Mouse (Mus musculus): ENCODE results near the gene Lgi4. TPM values are rescaled to one million over a fixed set of nuclear protein-coding genes. Genes with fewer than 3 reads are reported as not detected.

Gene Lgi4
- polyA plus RNA-seq, 1 experiment from 2014 or later, result 0.34 TPM

- H3K4me1 ChIP-seq, result peaks cover 70% of the 10 kb centered on the region
- peak overlapping the region; percentile 29; the same call in 1 of the 2 replicates for H3K9ac ChIP-seq
- WGBS, result 1% methylated on average over 34 of the region's 34 CpGs
- H3K36me3 ChIP-seq, result no peaks in the 10 kb centered on the region
- H3K4me3 ChIP-seq (replicated peaks), result peak overlapping the region; percentile 32
- H3K27ac ChIP-seq, result 0 out of 2 replicates have a peak overlapping the region, but pooled peaks have one; percentile 32
- H3K9me3 ChIP-seq (replicated peaks), result no peaks in the 10 kb centered on the region
- ATAC-seq (replicated peaks; ENCODE audit: low FRiP score), result peak; percentile 52
- peaks cover 60% of the 10 kb centered on the region for H3K27me3 ChIP-seq
- H3K4me2 ChIP-seq, result peak overlapping the region; percentile 59
Measured at GRCm38 (mm10) chr7:31052636-31053434, 6.3 kb upstream of the Lgi4 start.

- no peak overlapping the region for H3K27ac ChIP-seq
- no peak overlapping the region for H3K4me3 ChIP-seq (replicated peaks)
- no peak for ATAC-seq (replicated peaks; ENCODE audit: low FRiP score)
- H3K36me3 ChIP-seq, result no peaks in the 10 kb centered on the region
- 31% methylated on average over 10 of the region's 10 CpGs for WGBS
- peaks cover 54% of the 10 kb centered on the region for H3K27me3 ChIP-seq
- peak overlapping the region; percentile 52; the same call in 1 of the 2 replicates for H3K4me2 ChIP-seq
- no peaks in the 10 kb centered on the region for H3K9me3 ChIP-seq (replicated peaks)
- no peak overlapping the region for H3K9ac ChIP-seq
- H3K4me1 ChIP-seq, result peaks cover 70% of the 10 kb centered on the region
Measured at GRCm38 (mm10) chr7:31053882-31054447, 5.2 kb upstream of the Lgi4 start.

- Histone ChIP-seq H3K36me3 (no peaks in the 10 kb centered on the region), H3K4me2 (peak overlapping the region; percentile 52), H3K27me3 (peaks cover 46% of the 10 kb centered on the region), H3K4me1 (peaks cover 69% of the 10 kb centered on the region), H3K9ac (no peak overlapping the region), H3K4me3 (replicated peaks) (peak overlapping the region; percentile 31), H3K9me3 (replicated peaks) (no peaks in the 10 kb centered on the region), H3K27ac (peak overlapping the region; percentile 68)
- ATAC-seq (replicated peaks; ENCODE audit: low FRiP score), result no peak
- 34% methylated on average over 11 of the region's 11 CpGs for WGBS
Measured at GRCm38 (mm10) chr7:31054661-31055320, 4.4 kb upstream of the Lgi4 start.

- Histone ChIP-seq H3K36me3 (no peaks in the 10 kb centered on the region), H3K4me2 (peak overlapping the region; percentile 52), H3K27me3 (peaks cover 40% of the 10 kb centered on the region), H3K9ac (0 out of 2 replicates have a peak overlapping the region, but pooled peaks have one; percentile 17), H3K4me1 (peaks cover 63% of the 10 kb centered on the region), H3K4me3 (replicated peaks) (peak overlapping the region; percentile 31), H3K27ac (peak overlapping the region; percentile 68), H3K9me3 (replicated peaks) (no peaks in the 10 kb centered on the region)
- peak; percentile 84 for ATAC-seq (replicated peaks; ENCODE audit: low FRiP score)
- WGBS, result 8% methylated on average over 9 of the region's 10 CpGs
Measured at GRCm38 (mm10) chr7:31055354-31055824, 3.8 kb upstream of the Lgi4 start.

GRCm38 (mm10) chr7:31055883-31056282 lies 3.3 kb upstream of the Lgi4 start:
- H3K9ac ChIP-seq, result no peak overlapping the region
- H3K9me3 ChIP-seq (replicated peaks), result no peaks in the 10 kb centered on the region
- no peak for ATAC-seq (replicated peaks; ENCODE audit: low FRiP score)
- H3K4me1 ChIP-seq, result peaks cover 59% of the 10 kb centered on the region
- peaks cover 35% of the 10 kb centered on the region for H3K27me3 ChIP-seq
- H3K4me3 ChIP-seq (replicated peaks), result no peak overlapping the region
- no peak overlapping the region for H3K27ac ChIP-seq
- H3K4me2 ChIP-seq, result no peak overlapping the region; the same call in 1 of the 2 replicates
- 13% methylated on average over 1 of the region's 4 CpGs for WGBS
- H3K36me3 ChIP-seq, result no peaks in the 10 kb centered on the region

GRCm38 (mm10) chr7:31056448-31056847 lies 2.7 kb upstream of the Lgi4 start:
- peaks cover 29% of the 10 kb centered on the region for H3K27me3 ChIP-seq
- no peak overlapping the region for H3K4me2 ChIP-seq
- peaks cover 53% of the 10 kb centered on the region for H3K4me1 ChIP-seq
- WGBS, result 68% methylated on average over 7 of the region's 7 CpGs
- H3K27ac ChIP-seq, result no peak overlapping the region
- no peak overlapping the region for H3K9ac ChIP-seq
- H3K4me3 ChIP-seq (replicated peaks), result no peak overlapping the region
- ATAC-seq (replicated peaks; ENCODE audit: low FRiP score), result no peak
- no peaks in the 10 kb centered on the region for H3K9me3 ChIP-seq (replicated peaks)
- no peaks in the 10 kb centered on the region for H3K36me3 ChIP-seq

GRCm38 (mm10) chr7:31057071-31057470 lies 2.1 kb upstream of the Lgi4 start, which contains the start of gene Fxyd1:
Gene Fxyd1, minus strand, starts transcription at chr7:31057199.
- Histone ChIP-seq H3K4me2 (no peak within 1 kb of the TSS), H3K4me3 (replicated peaks) (no peak within 1 kb of the TSS), H3K9ac (no peak within 1 kb of the TSS), H3K4me1 (peaks cover 47% of the 10 kb centered on the region), H3K27ac (no peak within 1 kb of the TSS), H3K27me3 (peaks cover 23% of the 10 kb centered on the region), H3K36me3 (no peaks in the 10 kb centered on the region), H3K9me3 (replicated peaks) (no peaks in the 10 kb centered on the region)
- 80% methylated on average over 2 of the region's 2 CpGs for WGBS
- ATAC-seq (replicated peaks; ENCODE audit: low FRiP score), result no peak

GRCm38 (mm10) chr7:31057730-31058129 lies 1.4 kb upstream of the Lgi4 start:
- no peaks in the 10 kb centered on the region for H3K9me3 ChIP-seq (replicated peaks)
- H3K4me2 ChIP-seq, result no peak overlapping the region
- no peak for ATAC-seq (replicated peaks; ENCODE audit: low FRiP score)
- H3K9ac ChIP-seq, result no peak overlapping the region
- no peaks in the 10 kb centered on the region for H3K36me3 ChIP-seq
- 59% methylated on average over 5 of the region's 5 CpGs for WGBS
- H3K4me1 ChIP-seq, result peaks cover 40% of the 10 kb centered on the region
- H3K4me3 ChIP-seq (replicated peaks), result no peak overlapping the region
- H3K27me3 ChIP-seq, result peaks cover 17% of the 10 kb centered on the region
- H3K27ac ChIP-seq, result no peak overlapping the region

- no peak for ATAC-seq (replicated peaks; ENCODE audit: low FRiP score)
- Histone ChIP-seq H3K4me1 (peaks cover 35% of the 10 kb centered on the region), H3K4me3 (replicated peaks) (no peak overlapping the region), H3K9me3 (replicated peaks) (no peaks in the 10 kb centered on the region), H3K27ac (no peak overlapping the region), H3K9ac (no peak overlapping the region), H3K27me3 (peaks cover 12% of the 10 kb centered on the region), H3K36me3 (no peaks in the 10 kb centered on the region), H3K4me2 (no peak overlapping the region)
- 88% methylated on average over 6 of the region's 6 CpGs for WGBS
Measured at GRCm38 (mm10) chr7:31058211-31058610, 931 bp upstream of the Lgi4 start.

- Histone ChIP-seq H3K4me3 (replicated peaks) (no peak overlapping the region), H3K4me1 (peaks cover 17% of the 10 kb centered on the region), H3K36me3 (no peaks in the 10 kb centered on the region), H3K9ac (no peak overlapping the region), H3K4me2 (no peak overlapping the region), H3K9me3 (replicated peaks) (no peaks in the 10 kb centered on the region), H3K27ac (no peak overlapping the region), H3K27me3 (no peaks in the 10 kb centered on the region)
- ATAC-seq (replicated peaks; ENCODE audit: low FRiP score), result no peak
- 70% methylated on average over 11 of the region's 11 CpGs for WGBS
Measured at GRCm38 (mm10) chr7:31059919-31060620, 928 bp downstream of the Lgi4 start.

- Histone ChIP-seq H3K4me1 (peaks cover 11% of the 10 kb centered on the region), H3K9ac (no peak overlapping the region), H3K4me2 (no peak overlapping the region), H3K36me3 (no peaks in the 10 kb centered on the region), H3K27me3 (no peaks in the 10 kb centered on the region), H3K4me3 (replicated peaks) (no peak overlapping the region), H3K9me3 (replicated peaks) (no peaks in the 10 kb centered on the region), H3K27ac (no peak overlapping the region)
- 89% methylated on average over 7 of the region's 7 CpGs for WGBS
- ATAC-seq (replicated peaks; ENCODE audit: low FRiP score), result no peak
Measured at GRCm38 (mm10) chr7:31060621-31061010, 1.5 kb downstream of the Lgi4 start.

Data from kidney, embryonic 15.5 days (tissue).